Mouse (Mus musculus) brown adipose tissue, adult 24 weeks (tissue): Measurements from ENCODE around the gene Scn2a. TPM values are rescaled to one million over a fixed set of nuclear protein-coding genes. Genes with fewer than 3 reads are reported as not detected.

Experiments
- H3K27ac ChIP-seq: fragments of 200-500 bp; replicated peaks from 2 replicates; pipeline ENCODE4 v1.5.1; 2012; ENCODE audit warnings: low read depth, mild to moderate bottlenecking, low read length
- H3K4me1 ChIP-seq: fragments of 200-500 bp; 2 replicates; pipeline ENCODE4 v1.6.1; 2012; ENCODE audit warnings: low read length, mixed read lengths; ENCODE audit not compliant: control insufficient read depth, insufficient read depth, insufficient read length
- H3K4me3 ChIP-seq: fragments of 200-500 bp; 2 replicates; pipeline ENCODE4 v1.5.1; 2012; ENCODE audit warnings: low read depth, mild to moderate bottlenecking, low read length, moderate library complexity; ENCODE audit not compliant: insufficient read depth
- polyA plus RNA-seq: library from polyadenylated mRNA; stranded (reverse); fragments of >200 nt; gene quantifications from 2 replicates; pipeline ENCODE4 v1.2.4, GENCODE M21; 2012; ENCODE audit not compliant: missing spikeins, insufficient read depth, insufficient read length

Gene Scn2a
- polyA plus RNA-seq, 1 experiment: 0.63 TPM

GRCm38 (mm10) chr2:65669561-65669960, 49.0 kb downstream of the Scn2a start:
- Histone ChIP-seq H3K4me3 (no peak overlapping the region), H3K27ac (no peak overlapping the region), H3K4me1 (no peaks in the 10 kb centered on the region; the same call in 1 of the 2 replicates)

- no peak overlapping the region for H3K4me3 ChIP-seq
- H3K27ac ChIP-seq: no peak overlapping the region
- H3K4me1 ChIP-seq: no peaks in the 10 kb centered on the region; the same call in 1 of the 2 replicates
Measured at GRCm38 (mm10) chr2:65670153-65670817, 49.7 kb downstream of the Scn2a start.

- Histone ChIP-seq H3K4me3 (no peak overlapping the region), H3K4me1 (no peaks in the 10 kb centered on the region), H3K27ac (no peak overlapping the region)
Measured at GRCm38 (mm10) chr2:65679621-65680020, 59.0 kb downstream of the Scn2a start.

- Histone ChIP-seq H3K4me3 (no peak overlapping the region), H3K4me1 (no peaks in the 10 kb centered on the region), H3K27ac (no peak overlapping the region)
Measured at GRCm38 (mm10) chr2:65685151-65685550, 64.6 kb downstream of the Scn2a start.

- Histone ChIP-seq H3K4me1 (no peaks in the 10 kb centered on the region), H3K4me3 (no peak overlapping the region), H3K27ac (no peak overlapping the region)
Measured at GRCm38 (mm10) chr2:65690456-65691184, 70.0 kb downstream of the Scn2a start.

GRCm38 (mm10) chr2:65694485-65694884, 73.9 kb downstream of the Scn2a start:
- Histone ChIP-seq H3K4me1 (no peaks in the 10 kb centered on the region), H3K4me3 (no peak overlapping the region), H3K27ac (no peak overlapping the region)

GRCm38 (mm10) chr2:65695061-65695460, 74.5 kb downstream of the Scn2a start:
- H3K4me3 ChIP-seq: no peak overlapping the region
- H3K4me1 ChIP-seq: no peaks in the 10 kb centered on the region
- no peak overlapping the region for H3K27ac ChIP-seq

GRCm38 (mm10) chr2:65700246-65700645, 79.7 kb downstream of the Scn2a start:
- Histone ChIP-seq H3K4me1 (no peaks in the 10 kb centered on the region), H3K4me3 (no peak overlapping the region), H3K27ac (no peak overlapping the region)

- H3K4me1 ChIP-seq: no peaks in the 10 kb centered on the region
- no peak overlapping the region for H3K4me3 ChIP-seq
- no peak overlapping the region for H3K27ac ChIP-seq
Measured at GRCm38 (mm10) chr2:65701175-65701574, 80.6 kb downstream of the Scn2a start.

GRCm38 (mm10) chr2:65722219-65722800, 101.7 kb downstream of the Scn2a start:
- no peaks in the 10 kb centered on the region for H3K4me1 ChIP-seq
- no peak overlapping the region for H3K4me3 ChIP-seq
- H3K27ac ChIP-seq: no peak overlapping the region

- H3K4me3 ChIP-seq: no peak overlapping the region
- H3K4me1 ChIP-seq: no peaks in the 10 kb centered on the region
- H3K27ac ChIP-seq: no peak overlapping the region
Measured at GRCm38 (mm10) chr2:65745400-65745799, 124.8 kb downstream of the Scn2a start.

GRCm38 (mm10) chr2:65782442-65782841, 161.9 kb downstream of the Scn2a start:
- Histone ChIP-seq H3K4me1 (no peaks in the 10 kb centered on the region), H3K27ac (no peak overlapping the region), H3K4me3 (no peak overlapping the region)

GRCm38 (mm10) chr2:65783392-65783791, 162.8 kb downstream of the Scn2a start:
- no peak overlapping the region for H3K4me3 ChIP-seq
- no peak overlapping the region for H3K27ac ChIP-seq
- no peaks in the 10 kb centered on the region for H3K4me1 ChIP-seq

GRCm38 (mm10) chr2:65792516-65792915, 171.9 kb downstream of the Scn2a start:
- no peaks in the 10 kb centered on the region for H3K4me1 ChIP-seq
- no peak overlapping the region for H3K4me3 ChIP-seq
- no peak overlapping the region for H3K27ac ChIP-seq

- H3K27ac ChIP-seq: no peak overlapping the region
- H3K4me1 ChIP-seq: no peaks in the 10 kb centered on the region
- no peak overlapping the region for H3K4me3 ChIP-seq
Measured at GRCm38 (mm10) chr2:65793593-65793992, 173.0 kb downstream of the Scn2a start.
